Mouse (Mus musculus) liver, embryonic 13.5 days (tissue): Measurements from ENCODE around the gene Gm11563. TPM values are rescaled to one million over a fixed set of nuclear protein-coding genes. Genes with fewer than 3 reads are reported as not detected.
"Not testable (repeated sequence)": the region's sequence is repeated elsewhere in the genome, so short reads cannot be mapped to it uniquely, and the experiment has no call there.

Experiments
- ATAC-seq: fragments of 200-750 bp; cut with Nextera tagmentation; 2 replicates; pipeline ENCODE4 v1.8.0; 2017; ENCODE audit warnings: low read depth, mild to moderate bottlenecking, moderate number of reproducible peaks, moderate library complexity
- DNase-seq: peaks from one replicate; pipeline ENCODE4 v3.0.0; 2022
- H3K27ac ChIP-seq: fragments of 300-500 bp; sonication (generic); 2 replicates; pipeline ENCODE4 v1.5.1; 2015; ENCODE audit warnings: moderate library complexity, mild to moderate bottlenecking, inconsistent platforms
- H3K27me3 ChIP-seq: fragments of 300-500 bp; sonication (generic); 2 replicates; pipeline ENCODE4 v1.6.1; 2015; ENCODE audit warnings: mild to moderate bottlenecking, inconsistent platforms
- H3K36me3 ChIP-seq: fragments of 300-500 bp; sonication (generic); 2 replicates; pipeline ENCODE4 v1.6.1; 2015; ENCODE audit warnings: mild to moderate bottlenecking, inconsistent platforms
- H3K4me1 ChIP-seq: fragments of 300-500 bp; sonication (generic); replicated peaks from 2 replicates; pipeline ENCODE4 v1.6.1; 2015; ENCODE audit warnings: inconsistent platforms
- H3K4me2 ChIP-seq: fragments of 300-500 bp; sonication (generic); 2 replicates; pipeline ENCODE4 v1.6.1; 2015; ENCODE audit warnings: inconsistent platforms, mild to moderate bottlenecking, moderate library complexity
- H3K4me3 ChIP-seq: fragments of 300-500 bp; sonication (generic); replicated peaks from 2 replicates; pipeline ENCODE4 v1.5.1; 2015; ENCODE audit warnings: mild to moderate bottlenecking, inconsistent platforms
- H3K9ac ChIP-seq: fragments of 300-500 bp; sonication (generic); 2 replicates; pipeline ENCODE4 v1.6.1; 2015; ENCODE audit warnings: mild to moderate bottlenecking, inconsistent platforms
- H3K9me3 ChIP-seq: fragments of 300-500 bp; sonication (generic); replicated peaks from 2 replicates; pipeline ENCODE4 v1.6.1; 2016; ENCODE audit warnings: inconsistent platforms
- WGBS: fragments of 180-500 bp; shearing (Covaris S2); methylation state at CpG from one replicate; pipeline ENCODE4 v1.1.7; 2015; ENCODE audit not compliant: insufficient replicate concordance; 5-methylcytosine and 5-hydroxymethylcytosine counted together
- polyA plus RNA-seq: library from polyadenylated mRNA; unstranded; fragments of >200 nt; fragmentation: Nextera tagmentation; extraction: Ambion mirVana; gene quantifications from 2 replicates; pipeline ENCODE4 v1.2.1, GENCODE M21; 2015

The Gm11563 gene
- polyA plus RNA-seq, 1 experiment from 2014 or later = not detected

DNA sequence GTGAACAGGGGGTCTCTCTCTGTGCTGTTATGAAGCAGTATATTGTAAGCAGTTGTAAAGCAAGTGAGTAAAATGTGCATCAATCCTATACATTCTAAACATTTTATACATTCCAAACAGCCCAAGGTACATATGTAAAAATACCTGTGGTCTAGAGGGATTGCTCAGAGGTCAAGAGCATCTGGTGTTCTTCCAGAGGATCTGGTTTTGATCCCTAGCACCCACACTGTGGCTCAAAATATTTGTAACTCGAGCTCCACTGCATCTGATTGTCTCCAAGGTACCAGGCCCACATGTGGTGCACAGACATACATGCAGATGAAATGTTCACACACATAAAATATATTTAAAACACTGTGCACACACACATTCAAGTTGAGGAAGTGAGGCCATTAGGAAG lies 17.8 kb downstream of the Gm11563 start:
- DNase-seq (no peak), ATAC-seq (no peak)
- Histone ChIP-seq H3K27me3 (no peaks in the 10 kb centered on the region), H3K4me2 (no peak overlapping the region), H3K27ac (no peak overlapping the region), H3K36me3 (no peaks in the 10 kb centered on the region), H3K9me3 (no peaks in the 10 kb centered on the region), H3K4me1 (no peaks in the 10 kb centered on the region), H3K9ac (no peak overlapping the region), H3K4me3 (no peak overlapping the region)
- 0% methylated on average over 1 of the region's 1 CpGs for WGBS

DNA sequence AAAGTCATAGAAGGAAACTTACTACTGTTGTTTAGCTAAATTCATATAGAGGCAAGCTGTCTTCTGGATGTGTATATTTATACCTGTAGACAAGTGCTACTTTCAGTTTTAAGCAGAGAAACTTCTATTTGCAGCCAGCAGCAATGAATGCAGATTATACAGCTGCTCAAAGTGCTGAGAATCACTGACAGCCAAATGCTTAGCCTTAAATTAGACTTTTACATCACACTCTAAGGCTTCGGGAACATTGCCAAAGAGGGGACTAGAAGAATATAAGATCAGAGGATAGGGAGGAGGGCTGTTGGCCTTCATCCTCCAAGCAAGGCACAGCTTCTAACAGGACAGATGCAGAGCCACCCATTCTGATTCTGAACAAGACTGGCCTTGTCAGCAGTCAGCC lies 21.7 kb downstream of the Gm11563 start:
- H3K27me3 ChIP-seq = no peaks in the 10 kb centered on the region
- no peak overlapping the region for H3K27ac ChIP-seq
- H3K4me1 ChIP-seq = no peaks in the 10 kb centered on the region
- no peaks in the 10 kb centered on the region for H3K36me3 ChIP-seq
- no peak overlapping the region for H3K9ac ChIP-seq
- H3K4me2 ChIP-seq = no peak overlapping the region
- no peak overlapping the region for H3K4me3 ChIP-seq
- H3K9me3 ChIP-seq = no peaks in the 10 kb centered on the region
- 61% methylated on average over 1 of the region's 1 CpGs for WGBS
- DNase-seq = no peak
- no peak for ATAC-seq

DNA sequence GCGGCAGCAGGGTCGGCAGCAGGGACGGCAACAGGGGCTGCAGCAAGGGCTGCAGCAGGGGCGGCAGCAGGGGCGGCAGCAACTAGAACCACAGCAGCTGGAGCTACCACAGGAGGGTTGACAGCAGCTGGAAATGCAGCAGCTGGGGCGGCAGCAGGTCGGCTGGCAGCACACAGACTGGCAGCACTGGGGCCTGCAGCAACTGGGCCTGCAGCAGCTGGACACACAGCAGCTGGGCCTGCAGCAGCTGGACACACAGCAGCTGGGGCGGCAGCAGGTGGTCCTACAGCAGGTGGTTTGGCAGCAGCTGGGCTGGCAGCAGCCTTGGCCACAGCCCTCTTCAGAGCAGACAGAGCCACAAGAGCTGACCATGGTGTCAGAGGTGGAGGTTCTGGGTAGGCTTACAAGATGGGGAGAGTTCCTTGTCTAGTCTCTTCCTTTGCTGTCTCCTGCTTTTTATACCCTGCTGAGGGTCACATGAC lies 24.1 kb downstream of the Gm11563 start, which contains the start of gene Krtap4-2:
Gene Krtap4-2 (minus strand): TSS at position 432 of the 482 bp plus-strand sequence.
- H3K9ac ChIP-seq = no peak within 1 kb of the TSS
- DNase-seq (no peak), ATAC-seq (no peak)
- H3K27ac ChIP-seq = no peak within 1 kb of the TSS
- no peaks in the 10 kb centered on the region for H3K9me3 ChIP-seq
- H3K4me2 ChIP-seq = no peak within 1 kb of the TSS
- no peak within 1 kb of the TSS for H3K4me3 ChIP-seq
- WGBS = 24% methylated on average over 8 of the region's 8 CpGs
- H3K4me1 ChIP-seq = no peaks in the 10 kb centered on the region
- H3K36me3 ChIP-seq = no peaks in the 10 kb centered on the region
- no peaks in the 10 kb centered on the region for H3K27me3 ChIP-seq

DNA sequence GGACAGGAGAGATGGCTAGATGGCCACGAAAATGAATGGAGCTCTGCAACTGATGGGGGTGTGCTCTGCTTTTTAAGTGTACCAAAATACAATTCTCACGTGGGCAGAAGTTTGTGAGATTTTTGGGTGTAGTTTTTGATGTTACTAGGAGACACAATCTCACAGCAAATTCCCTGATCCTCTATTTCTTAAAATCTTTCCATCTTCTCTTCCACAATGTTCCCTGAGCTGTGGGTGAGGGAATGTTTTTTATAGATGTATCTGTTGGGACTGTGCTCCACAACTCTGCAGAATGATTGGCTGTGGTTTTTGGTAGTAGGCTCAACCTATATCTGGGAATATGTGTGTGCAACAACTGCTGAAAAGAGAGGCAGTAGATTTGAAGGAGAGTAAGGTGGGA lies 25.5 kb downstream of the Gm11563 start:
- Histone ChIP-seq H3K9ac (no peak overlapping the region), H3K27ac (no peak overlapping the region), H3K4me2 (no peak overlapping the region), H3K27me3 (no peaks in the 10 kb centered on the region), H3K36me3 (no peaks in the 10 kb centered on the region), H3K9me3 (no peaks in the 10 kb centered on the region), H3K4me3 (no peak overlapping the region), H3K4me1 (no peaks in the 10 kb centered on the region)
- WGBS = 44% methylated on average over 2 of the region's 2 CpGs
- DNase-seq (no peak), ATAC-seq (no peak)

DNA sequence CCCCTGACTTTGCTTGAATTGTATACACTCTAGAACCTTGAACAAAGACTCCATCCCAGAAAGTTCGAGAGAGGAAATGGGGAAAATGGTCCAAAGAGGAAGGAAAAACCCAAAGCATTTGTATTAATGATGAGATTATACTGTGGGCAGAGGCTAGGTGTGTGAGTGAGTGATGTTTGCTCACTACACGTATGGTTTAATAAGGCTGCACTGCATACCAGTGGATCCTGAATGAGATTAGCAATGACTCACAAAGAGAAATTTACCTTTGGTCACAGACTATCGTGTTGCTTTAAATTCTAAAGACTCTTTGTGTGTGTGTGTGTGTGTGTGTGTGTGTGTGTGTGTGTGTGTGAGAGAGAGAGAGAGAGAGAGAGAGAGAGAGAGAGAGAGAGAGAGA lies 27.9 kb downstream of the Gm11563 start:
- Histone ChIP-seq H3K4me1 (no peaks in the 10 kb centered on the region), H3K9me3 (no peaks in the 10 kb centered on the region), H3K4me3 (no peak overlapping the region), H3K9ac (no peak overlapping the region), H3K36me3 (no peaks in the 10 kb centered on the region), H3K27ac (no peak overlapping the region), H3K27me3 (no peaks in the 10 kb centered on the region), H3K4me2 (no peak overlapping the region)
- 50% methylated on average over 3 of the region's 3 CpGs for WGBS
- ATAC-seq (no peak), DNase-seq (no peak)

DNA sequence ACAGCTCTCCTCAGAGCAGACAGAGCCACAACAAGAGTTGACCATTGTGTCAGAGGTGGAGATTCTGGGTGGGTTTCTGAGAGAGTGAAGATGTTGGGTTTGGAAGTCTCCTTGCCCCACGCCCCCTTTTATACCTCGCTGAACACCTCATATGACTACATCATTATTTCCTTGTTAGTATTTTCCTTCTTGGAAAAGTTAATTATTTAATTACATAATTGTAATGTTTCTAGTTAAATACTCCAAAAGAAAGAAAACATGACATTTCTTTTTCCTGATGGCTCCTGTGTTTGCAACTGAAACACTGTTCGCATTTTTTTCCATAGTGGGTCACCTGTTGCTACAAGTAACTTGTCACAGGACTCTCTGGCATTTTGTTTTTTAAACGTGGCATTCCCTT lies 30.6 kb downstream of the Gm11563 start, which contains the start of gene Krtap4-1:
Gene Krtap4-1 (minus strand): TSS at position 101 of the 400 bp plus-strand sequence.
- Histone ChIP-seq H3K4me2 (no peak within 1 kb of the TSS), H3K9me3 (no peaks in the 10 kb centered on the region), H3K4me1 (no peaks in the 10 kb centered on the region), H3K9ac (no peak within 1 kb of the TSS), H3K27me3 (no peaks in the 10 kb centered on the region), H3K36me3 (no peaks in the 10 kb centered on the region), H3K27ac (no peak within 1 kb of the TSS), H3K4me3 (no peak within 1 kb of the TSS)
- 62% methylated on average over 4 of the region's 4 CpGs for WGBS
- ATAC-seq = no peak
- DNase-seq = no peak

DNA sequence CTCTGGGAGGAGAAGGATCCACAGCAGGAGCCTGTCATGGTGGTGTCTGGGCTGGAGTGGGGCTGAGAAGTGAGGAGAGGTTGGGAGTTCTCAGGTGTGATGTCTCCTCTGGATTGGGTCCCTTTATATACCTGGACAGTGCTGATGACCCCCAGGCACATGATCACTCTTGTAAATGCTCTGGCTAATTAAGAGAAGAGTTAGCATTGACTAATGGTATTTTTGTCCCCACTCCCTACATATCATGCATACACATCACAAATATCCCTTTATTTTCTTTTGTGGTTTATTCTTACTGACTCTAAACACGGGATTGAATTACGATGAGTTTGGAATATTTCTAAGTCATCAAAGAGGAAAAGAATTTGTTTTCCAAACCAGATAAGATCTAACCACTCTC lies 38.4 kb downstream of the Gm11563 start, which contains the start of gene Gm11562:
Gene Gm11562 (minus strand): TSS at position 101 of the 400 bp plus-strand sequence.
- Histone ChIP-seq H3K4me2 (no peak within 1 kb of the TSS), H3K9ac (no peak within 1 kb of the TSS), H3K27ac (no peak within 1 kb of the TSS), H3K9me3 (no peaks in the 10 kb centered on the region), H3K4me3 (no peak within 1 kb of the TSS), H3K36me3 (no peaks in the 10 kb centered on the region), H3K4me1 (no peaks in the 10 kb centered on the region), H3K27me3 (no peaks in the 10 kb centered on the region)
- no peak for DNase-seq
- ATAC-seq = no peak
- WGBS = 57% methylated on average over 2 of the region's 2 CpGs

DNA sequence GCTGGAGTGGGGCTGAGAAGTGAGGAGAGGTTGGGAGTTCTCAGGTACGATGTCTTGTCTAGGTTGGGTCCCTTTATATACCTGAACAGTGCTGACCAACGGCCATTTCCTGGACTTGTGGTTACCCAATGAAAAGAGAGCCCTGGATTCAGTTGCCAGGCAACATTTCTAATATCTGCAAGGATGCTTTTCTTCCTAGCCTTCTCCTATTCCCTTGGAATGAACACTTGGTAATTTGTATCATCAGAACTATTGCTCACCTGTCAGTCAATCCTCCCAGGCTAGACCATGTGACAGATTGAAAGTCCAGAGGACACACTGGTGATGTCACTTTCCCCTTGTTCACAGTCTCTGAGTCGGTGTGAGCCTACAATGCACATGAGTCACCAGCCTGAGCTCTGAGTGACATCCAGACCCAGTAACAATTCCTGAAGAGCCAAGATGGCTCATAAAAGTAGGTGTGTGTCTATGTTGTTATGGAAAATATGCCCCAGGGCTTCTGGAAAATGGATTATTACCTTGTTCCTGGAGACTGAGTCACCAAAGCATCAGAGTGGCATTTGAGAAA lies 43.9 kb downstream of the Gm11563 start, which contains the start of gene Krtap2-4:
Gene Krtap2-4 (minus strand): TSS at position 51 of the 568 bp plus-strand sequence.
- ATAC-seq = no peak
- H3K27me3 ChIP-seq = no peaks in the 10 kb centered on the region
- no peaks in the 10 kb centered on the region for H3K36me3 ChIP-seq
- H3K4me1 ChIP-seq = no peaks in the 10 kb centered on the region
- H3K9me3 ChIP-seq = no peaks in the 10 kb centered on the region
- H3K27ac ChIP-seq = no peak within 1 kb of the TSS
- no peak within 1 kb of the TSS for H3K4me2 ChIP-seq
- H3K4me3 ChIP-seq = no peak within 1 kb of the TSS
- no peak within 1 kb of the TSS for H3K9ac ChIP-seq
- DNase-seq = no peak
- 45% methylated on average over 3 of the region's 3 CpGs for WGBS

DNA sequence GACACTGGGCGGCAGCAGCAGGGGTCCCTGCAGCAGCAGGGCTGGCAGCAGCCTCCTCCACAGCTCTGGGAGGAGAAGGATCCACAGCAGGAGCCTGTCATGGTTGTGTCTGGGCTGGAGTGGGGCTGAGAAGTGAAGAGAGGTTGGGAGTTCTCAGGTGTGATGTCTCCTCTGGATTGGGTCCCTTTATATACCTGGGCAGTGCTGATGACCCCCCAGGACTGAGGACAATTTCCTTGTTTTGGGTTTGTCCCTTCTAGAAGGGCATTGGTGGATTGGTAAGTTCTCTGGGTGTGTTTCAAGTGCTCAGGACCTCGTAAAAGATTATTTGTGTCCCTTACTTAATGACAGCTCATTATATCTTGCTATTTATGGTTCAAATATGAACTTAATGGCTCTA lies 48.7 kb downstream of the Gm11563 start, which contains the start of gene Gm11937:
Gene Gm11937 (minus strand): TSS at position 101 of the 400 bp plus-strand sequence.
- not testable (repeated sequence) for H3K27me3 ChIP-seq, H3K4me2 ChIP-seq, H3K4me3 ChIP-seq, H3K4me1 ChIP-seq, DNase-seq, ATAC-seq, H3K9me3 ChIP-seq, H3K27ac ChIP-seq, H3K36me3 ChIP-seq, H3K9ac ChIP-seq
- 48% methylated on average over 1 of the region's 2 CpGs for WGBS

DNA sequence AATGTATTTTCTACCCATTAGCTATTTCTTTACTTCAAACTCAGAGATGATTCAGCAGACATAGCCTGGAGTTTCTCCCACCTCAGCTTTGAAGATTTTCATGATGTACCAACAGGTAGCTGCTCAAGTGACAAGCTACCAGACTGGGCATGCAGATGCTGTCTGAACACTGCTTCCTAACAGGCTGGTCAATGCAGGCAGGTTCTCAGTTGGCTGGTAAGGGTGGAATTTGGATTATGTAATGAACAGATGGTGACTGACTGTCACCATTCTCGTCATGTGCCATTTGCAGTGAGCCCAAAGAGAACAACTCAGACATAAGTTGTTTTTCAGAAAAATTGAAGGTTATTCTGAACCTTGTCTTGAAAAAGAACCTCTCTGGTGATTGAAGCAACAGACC lies 49.6 kb downstream of the Gm11563 start:
- H3K9ac ChIP-seq = no peak overlapping the region
- DNase-seq (no peak), ATAC-seq (no peak)
- H3K27me3 ChIP-seq = no peaks in the 10 kb centered on the region
- no peaks in the 10 kb centered on the region for H3K36me3 ChIP-seq
- 43% methylated on average over 1 of the region's 1 CpGs for WGBS
- H3K4me1 ChIP-seq = no peaks in the 10 kb centered on the region
- H3K4me3 ChIP-seq = no peak overlapping the region
- no peak overlapping the region for H3K27ac ChIP-seq
- H3K9me3 ChIP-seq = no peaks in the 10 kb centered on the region
- H3K4me2 ChIP-seq = no peak overlapping the region
